ENCODE assay signal across 22 mouse cellular contexts in genomic region chr8:84767221-84767620, GRCm38 (mm10). TPM values are rescaled to one million over a fixed set of nuclear protein-coding genes. Genes with fewer than 3 reads are reported as not detected.
DNase-seq lines count a peak whose midpoint lies in the region; ATAC-seq and TF ChIP-seq lines count a peak whose summit lies in the region.
"Had no signal": no experiment of that assay in that cellular context is flagged by ENCODE, and none has a peak within 500 bp of the region (broad histone marks: within the 10 kb centered on the region; RNA-seq: fewer than 3 reads in every experiment).

No protein-coding gene starts in this region.

- peak overlapping the region; percentile 58 for H3K9ac ChIP-seq in forebrain, embryonic 14.5 days (ENCODE audit: low read length)
- H3K9ac ChIP-seq in hindbrain, embryonic 16.5 days (ENCODE audit: low read depth, low read length), result no peak overlapping the region
- no peak overlapping the region for H3K9ac ChIP-seq in hindbrain, embryonic 12.5 days
- H3K9ac ChIP-seq in neural tube, embryonic 15.5 days (replicated peaks), result no peak overlapping the region
- H3K9ac ChIP-seq: heart, embryonic 12.5 days; liver, embryonic 13.5 days; neural tube, embryonic 13.5 days had no signal

- peak overlapping the region; percentile 85 for H3K27ac ChIP-seq in cerebellum, adult 2 months (ENCODE audit: insufficient read depth, low read length)
- peak overlapping the region; percentile 33; the same call in 1 of the 2 replicates for H3K27ac ChIP-seq in forebrain, embryonic 14.5 days (ENCODE audit: low read depth, low read length)
- H3K27ac ChIP-seq in forebrain, embryonic 10.5 days, result no peak overlapping the region
- H3K27ac ChIP-seq in hindbrain, embryonic 16.5 days (ENCODE audit: low read depth, low read length), result no peak overlapping the region
- no peak overlapping the region for H3K27ac ChIP-seq in hindbrain, embryonic 12.5 days
- no peak overlapping the region for H3K27ac ChIP-seq in neural tube, embryonic 15.5 days (replicated peaks)
- H3K27ac ChIP-seq: liver, embryonic 13.5 days had no signal

- peaks cover 52% of the 10 kb centered on the region for H3K4me1 ChIP-seq in cerebellum, adult 2 months (ENCODE audit: control insufficient read depth, insufficient read depth, low read length)
- peaks cover 33% of the 10 kb centered on the region for H3K4me1 ChIP-seq in forebrain, embryonic 14.5 days (ENCODE audit: control insufficient read depth, insufficient read depth, low read length)
- H3K4me1 ChIP-seq in forebrain, embryonic 10.5 days, result peaks cover 61% of the 10 kb centered on the region
- peaks cover 28% of the 10 kb centered on the region for H3K4me1 ChIP-seq in hindbrain, embryonic 16.5 days (ENCODE audit: control insufficient read depth, insufficient read depth, low read depth, low read length)
- peaks cover 38% of the 10 kb centered on the region for H3K4me1 ChIP-seq in hindbrain, embryonic 12.5 days
- peaks cover 62% of the 10 kb centered on the region for H3K4me1 ChIP-seq in neural tube, embryonic 15.5 days

- DNase-seq in cerebellum, adult 2 months, result peak in 1 of 2 experiments; percentile 64
- no peak for DNase-seq in cerebellum, adult 11-12 months
- DNase-seq in forebrain, embryonic 14.5 days (ENCODE audit: low spot score), result no peak
- DNase-seq in forebrain, embryonic 10.5 days (ENCODE audit: extremely low spot score, low spot score), result no peak
- DNase-seq in neural tube, embryonic 10.5 days (ENCODE audit: extremely low spot score, low spot score), result no peak
- DNase-seq: adrenal gland, postnatal 10 days; gastrocnemius, postnatal 10 days; heart, adult 18-20 months; heart, postnatal 10 days; kidney, postnatal 25 days; liver, embryonic 13.5 days; lung, adult 2 months; lung, postnatal 14 days; right cerebral cortex, postnatal 4 days; thymus, postnatal 14 days had no signal

- H3K4me2 ChIP-seq in forebrain, embryonic 14.5 days (ENCODE audit: low read length), result peak overlapping the region; percentile 56
- peak overlapping the region; percentile 5; the same call in 1 of the 2 replicates for H3K4me2 ChIP-seq in hindbrain, embryonic 16.5 days (ENCODE audit: low read length)
- no peak overlapping the region for H3K4me2 ChIP-seq in hindbrain, embryonic 12.5 days (replicated peaks)
- peak overlapping the region; percentile 42 for H3K4me2 ChIP-seq in neural tube, embryonic 15.5 days
- H3K4me2 ChIP-seq: heart, embryonic 12.5 days; liver, embryonic 13.5 days; midbrain, embryonic 11.5 days had no signal

- H3K36me3 ChIP-seq in forebrain, embryonic 14.5 days (ENCODE audit: control insufficient read depth, insufficient read depth, low read length), result peaks cover 44% of the 10 kb centered on the region
- H3K36me3 ChIP-seq in forebrain, embryonic 10.5 days (replicated peaks), result no peaks in the 10 kb centered on the region; the same call in 1 of the 2 replicates
- H3K36me3 ChIP-seq in hindbrain, embryonic 16.5 days (ENCODE audit: control insufficient read depth, insufficient read depth, low read length), result no peaks in the 10 kb centered on the region
- H3K36me3 ChIP-seq in hindbrain, embryonic 12.5 days, result peaks cover 9% of the 10 kb centered on the region; the same call in 1 of the 2 replicates
- H3K36me3 ChIP-seq in neural tube, embryonic 15.5 days, result no peaks in the 10 kb centered on the region
- H3K36me3 ChIP-seq: heart, embryonic 12.5 days; liver, embryonic 13.5 days; neural tube, embryonic 13.5 days had no signal

- ATAC-seq in forebrain, embryonic 14.5 days, result no peak
- no peak for ATAC-seq in hindbrain, embryonic 16.5 days
- no peak for ATAC-seq in hindbrain, embryonic 12.5 days (ENCODE audit: low FRiP score)
- ATAC-seq in neural tube, embryonic 15.5 days (ENCODE audit: low FRiP score), result no peak
- ATAC-seq: intestine, postnatal 0 days had no signal

- H3K4me3 ChIP-seq in cerebellum, adult 2 months (replicated peaks; ENCODE audit: insufficient read depth, low read depth, low read length), result peak overlapping the region; percentile 0
- H3K4me3 ChIP-seq in forebrain, embryonic 14.5 days (ENCODE audit: low read depth, low read length), result peak overlapping the region; percentile 38
- no peak overlapping the region for H3K4me3 ChIP-seq in forebrain, embryonic 10.5 days
- no peak overlapping the region for H3K4me3 ChIP-seq in hindbrain, embryonic 16.5 days (ENCODE audit: low read length)
- H3K4me3 ChIP-seq in hindbrain, embryonic 12.5 days, result no peak overlapping the region
- no peak overlapping the region for H3K4me3 ChIP-seq in neural tube, embryonic 15.5 days (replicated peaks)
- H3K4me3 ChIP-seq: heart, embryonic 12.5 days; liver, embryonic 13.5 days; neural tube, embryonic 13.5 days had no signal

- no peaks in the 10 kb centered on the region for H3K9me3 ChIP-seq in forebrain, embryonic 14.5 days (replicated peaks; ENCODE audit: control insufficient read depth, low read length)
- no peaks in the 10 kb centered on the region for H3K9me3 ChIP-seq in forebrain, embryonic 10.5 days
- no peaks in the 10 kb centered on the region for H3K9me3 ChIP-seq in hindbrain, embryonic 16.5 days (ENCODE audit: control insufficient read depth, low read length)
- no peaks in the 10 kb centered on the region for H3K9me3 ChIP-seq in hindbrain, embryonic 12.5 days (replicated peaks)
- H3K9me3 ChIP-seq in neural tube, embryonic 15.5 days (replicated peaks), result no peaks in the 10 kb centered on the region
- H3K9me3 ChIP-seq: heart, embryonic 12.5 days; liver, embryonic 13.5 days; neural tube, embryonic 13.5 days had no signal

- WGBS in cerebellum, adult 2 months, result 6% methylated on average over 10 of the region's 10 CpGs
- 69% methylated on average over 10 of the region's 10 CpGs for WGBS in forebrain, embryonic 14.5 days
- WGBS in forebrain, embryonic 10.5 days, result 82% methylated on average over 10 of the region's 10 CpGs
- 74% methylated on average over 10 of the region's 10 CpGs for WGBS in hindbrain, embryonic 16.5 days
- WGBS in hindbrain, embryonic 12.5 days, result 81% methylated on average over 10 of the region's 10 CpGs
- 82% methylated on average over 10 of the region's 10 CpGs for WGBS in neural tube, embryonic 15.5 days

- no peak for TF ChIP-seq POLR2A in cerebellum, adult 2 months (IDR thresholded peaks at IDR 0.05; ENCODE audit: borderline replicate concordance, insufficient read depth, low read length)

- no peaks in the 10 kb centered on the region for H3K27me3 ChIP-seq in cerebellum, adult 2 months (ENCODE audit: control insufficient read depth, insufficient read depth, low read length)
- H3K27me3 ChIP-seq in forebrain, embryonic 14.5 days (replicated peaks; ENCODE audit: control insufficient read depth, insufficient read depth, low read length), result no peaks in the 10 kb centered on the region
- H3K27me3 ChIP-seq in forebrain, embryonic 10.5 days (ENCODE audit: poor library complexity, severe bottlenecking), result peaks cover 100% of the 10 kb centered on the region
- H3K27me3 ChIP-seq in hindbrain, embryonic 16.5 days (replicated peaks; ENCODE audit: control insufficient read depth, insufficient read depth, low read length), result peaks cover 11% of the 10 kb centered on the region
- peaks cover 99% of the 10 kb centered on the region for H3K27me3 ChIP-seq in hindbrain, embryonic 12.5 days
- H3K27me3 ChIP-seq in neural tube, embryonic 15.5 days (replicated peaks), result peaks cover 74% of the 10 kb centered on the region

- TF ChIP-seq CTCF in cerebellum, adult 2 months (IDR thresholded peaks at IDR 0.05; ENCODE audit: borderline replicate concordance, insufficient read depth, low read depth, low read length), result no peak

RNA-seq across cellular contexts. Expression of gene Nfix, which starts 32.9 kb away (rescaled TPM):
- 98.5 and 105 TPM in 2 replicates for polyA plus RNA-seq in cerebellum, adult 2 months (2012; rRNA removed)
- polyA plus RNA-seq in forebrain, embryonic 14.5 days (2014; fragmentation: Nextera tagmentation; extraction: Ambion mirVana), result 237 and 318 TPM in 2 replicates
- polyA plus RNA-seq in forebrain, embryonic 10.5 days (2016; fragmentation: Nextera tagmentation; extraction: Ambion mirVana), result 0.46 and 1.8 TPM in 2 replicates
- 94.3 and 109 TPM in 2 replicates for polyA plus RNA-seq in hindbrain, embryonic 16.5 days (2015; fragmentation: Nextera tagmentation; extraction: Ambion mirVana)
- polyA plus RNA-seq in hindbrain, embryonic 12.5 days (2016; fragmentation: Nextera tagmentation; extraction: Ambion mirVana), result 11.6 and 14.2 TPM in 2 replicates
- polyA plus RNA-seq in neural tube, embryonic 15.5 days (2015; fragmentation: Nextera tagmentation; extraction: Ambion mirVana), result 60.3 and 70.5 TPM in 2 replicates

RNA-seq across cellular contexts. Expression of gene G430095P16Rik, which starts 44.4 kb away (rescaled TPM):
- polyA plus RNA-seq in cerebellum, adult 2 months (2012; rRNA removed), result 0.27 and 0.33 TPM in 2 replicates
- polyA plus RNA-seq in forebrain, embryonic 14.5 days (2014; fragmentation: Nextera tagmentation; extraction: Ambion mirVana), result 1.5 and 1.7 TPM in 2 replicates
- polyA plus RNA-seq in forebrain, embryonic 10.5 days (2016; fragmentation: Nextera tagmentation; extraction: Ambion mirVana), result 1.3 and 2.1 TPM in 2 replicates
- polyA plus RNA-seq in hindbrain, embryonic 16.5 days (2015; fragmentation: Nextera tagmentation; extraction: Ambion mirVana), result 0.82 and 0.89 TPM in 2 replicates
- polyA plus RNA-seq in hindbrain, embryonic 12.5 days (2016; fragmentation: Nextera tagmentation; extraction: Ambion mirVana), result 3.0 and 3.6 TPM in 2 replicates
- 1.4 and 1.8 TPM in 2 replicates for polyA plus RNA-seq in neural tube, embryonic 15.5 days (2015; fragmentation: Nextera tagmentation; extraction: Ambion mirVana)

RNA-seq across cellular contexts. Expression of gene Dand5, which starts 55.4 kb away (rescaled TPM):
- 16.1 and 16.2 TPM in 2 replicates for polyA plus RNA-seq in cerebellum, adult 2 months (2012; rRNA removed)
- 8.6 and 9.4 TPM in 2 replicates for polyA plus RNA-seq in forebrain, embryonic 14.5 days (2014; fragmentation: Nextera tagmentation; extraction: Ambion mirVana)
- 2.9 and 3.5 TPM in 2 replicates for polyA plus RNA-seq in forebrain, embryonic 10.5 days (2016; fragmentation: Nextera tagmentation; extraction: Ambion mirVana)
- polyA plus RNA-seq in hindbrain, embryonic 16.5 days (2015; fragmentation: Nextera tagmentation; extraction: Ambion mirVana), result 15.4 and 17.1 TPM in 2 replicates
- 6.6 and 7.1 TPM in 2 replicates for polyA plus RNA-seq in hindbrain, embryonic 12.5 days (2016; fragmentation: Nextera tagmentation; extraction: Ambion mirVana)
- 15.7 and 17.2 TPM in 2 replicates for polyA plus RNA-seq in neural tube, embryonic 15.5 days (2015; fragmentation: Nextera tagmentation; extraction: Ambion mirVana)

Comparison
In these comparisons a context has a peak if more than half of its experiments do, and no peak if none do; other contexts are left out.
1. H3K27ac ChIP-seq: peak in cerebellum, adult 2 months (single experiment) and forebrain, embryonic 14.5 days (single experiment); none in forebrain, embryonic 10.5 days (single experiment), hindbrain, embryonic 16.5 days (single experiment), hindbrain, embryonic 12.5 days (single experiment) and neural tube, embryonic 15.5 days (single experiment).
2. H3K4me3 ChIP-seq: peak in cerebellum, adult 2 months (single experiment) and forebrain, embryonic 14.5 days (single experiment); none in forebrain, embryonic 10.5 days (single experiment), hindbrain, embryonic 16.5 days (single experiment), hindbrain, embryonic 12.5 days (single experiment) and neural tube, embryonic 15.5 days (single experiment).